Mouse (Mus musculus) limb, embryonic 14.5 days (tissue): Measurements from ENCODE around the gene Fjx1. TPM values are rescaled to one million over a fixed set of nuclear protein-coding genes. Genes with fewer than 3 reads are reported as not detected.

Experiments
- ATAC-seq: fragments of 200-750 bp; cut with Nextera tagmentation; 2 replicates; pipeline ENCODE4 v1.8.0; 2017; ENCODE audit warnings: low read depth, moderate number of reproducible peaks, moderate TSS enrichment; ENCODE audit not compliant: low FRiP score
- DNase-seq: peaks from one replicate; pipeline ENCODE4 v3.0.0-alpha.2; 2015; ENCODE audit warnings: low spot score
- H3K27ac ChIP-seq: fragments of 300-500 bp; sonication (generic); replicated peaks from 2 replicates; pipeline ENCODE4 v1.5.1; 2014; ENCODE audit warnings: low read depth, mild to moderate bottlenecking, low read length, moderate library complexity, mixed read lengths
- H3K27me3 ChIP-seq: fragments of 300-500 bp; sonication (generic); 2 replicates; pipeline ENCODE4 v1.6.1; 2014; ENCODE audit warnings: low read length, mixed read lengths; ENCODE audit not compliant: control insufficient read depth, insufficient read depth
- H3K36me3 ChIP-seq: fragments of 300-500 bp; sonication (generic); 2 replicates; pipeline ENCODE4 v1.6.1; 2014; ENCODE audit warnings: mild to moderate bottlenecking, low read length, moderate library complexity, mixed read lengths; ENCODE audit not compliant: control insufficient read depth, insufficient read depth
- H3K4me1 ChIP-seq: fragments of 300-500 bp; sonication (generic); 2 replicates; pipeline ENCODE4 v1.6.1; 2014; ENCODE audit warnings: antibody characterized with exemption, low read length, mixed read lengths; ENCODE audit not compliant: control insufficient read depth, insufficient read depth
- H3K4me2 ChIP-seq: fragments of 300-500 bp; sonication (generic); replicated peaks from 2 replicates; pipeline ENCODE4 v1.6.1; 2014; ENCODE audit warnings: low read depth, mild to moderate bottlenecking, low read length, moderate library complexity; ENCODE audit not compliant: severe bottlenecking
- H3K4me3 ChIP-seq: fragments of 300-500 bp; sonication (generic); replicated peaks from 2 replicates; pipeline ENCODE4 v1.5.1; 2014; ENCODE audit warnings: low read length
- H3K9ac ChIP-seq: fragments of 300-500 bp; sonication (generic); 2 replicates; pipeline ENCODE4 v1.6.1; 2014; ENCODE audit warnings: mild to moderate bottlenecking, low read depth, low read length, moderate library complexity; ENCODE audit not compliant: severe bottlenecking
- H3K9me3 ChIP-seq: fragments of 300-500 bp; sonication (generic); 2 replicates; pipeline ENCODE4 v1.6.1; 2016; ENCODE audit warnings: low read length; ENCODE audit not compliant: control insufficient read depth
- POLR2A ChIP-seq: fragments of 200-500 bp; IDR thresholded peaks from 2 replicates; pipeline ENCODE4 v1.8.0; 2012; ENCODE audit warnings: inconsistent platforms, mild to moderate bottlenecking, moderate library complexity, borderline replicate concordance; ENCODE audit not compliant: insufficient read depth, insufficient read length; ENCODE audit errors: extremely low read depth
- WGBS: fragments of 180-500 bp; shearing (Covaris S2); extraction: QIAGEN DNeasy Blood & Tissue Kit; methylation state at CpG from one replicate; pipeline ENCODE4 v1.1.7; 2014; 5-methylcytosine and 5-hydroxymethylcytosine counted together
- polyA plus RNA-seq, 2 experiments: library from polyadenylated mRNA; depleted of rRNA in 1 of 2; stranded (reverse) in 1 of 2; unstranded in 1 of 2; fragments of >200 nt; fragmentation: Nextera tagmentation in 1 of 2; extraction: Ambion mirVana in 1 of 2; gene quantifications; 2 replicates each; pipeline versions ENCODE4 v1.2.1 to v1.2.3; 2012 to 2014

Fjx1 gene
- polyA plus RNA-seq, 2 experiments, result 25.5 to 38.8 TPM

- no peak within 1 kb of the TSS for H3K4me3 ChIP-seq
- H3K27ac ChIP-seq, result no peak within 1 kb of the TSS
- H3K9me3 ChIP-seq, result no peaks in the 10 kb centered on the region
- no peak within 1 kb of the TSS for H3K4me2 ChIP-seq
- 34% methylated on average over 14 of the region's 14 CpGs for WGBS
- peaks cover 10% of the 10 kb centered on the region; the same call in 1 of the 2 replicates for H3K4me1 ChIP-seq
- no peaks in the 10 kb centered on the region for H3K27me3 ChIP-seq
- no peak within 1 kb of the TSS for H3K9ac ChIP-seq
- H3K36me3 ChIP-seq, result no peaks in the 10 kb centered on the region
- ATAC-seq (no peak), DNase-seq (peak; percentile 46)
- TF ChIP-seq POLR2A, result no peak
Observed at GRCm38 (mm10) chr2:102407363-102408184, 44.7 kb downstream of the Fjx1 start, which contains the start of gene Trim44. Trim44 (minus strand) TSS chr2:102407828.

GRCm38 (mm10) chr2:102406324-102407304 is 45.7 kb downstream of the Fjx1 start:
- no peak for ATAC-seq
- Histone ChIP-seq H3K4me3 (no peak overlapping the region), H3K4me1 (peaks cover 10% of the 10 kb centered on the region; the same call in 1 of the 2 replicates), H3K27me3 (no peaks in the 10 kb centered on the region), H3K9me3 (no peaks in the 10 kb centered on the region), H3K9ac (no peak overlapping the region), H3K27ac (no peak overlapping the region), H3K36me3 (no peaks in the 10 kb centered on the region), H3K4me2 (no peak overlapping the region)
- no peak for DNase-seq
- no peak for TF ChIP-seq POLR2A
- 67% methylated on average over 4 of the region's 4 CpGs for WGBS

GRCm38 (mm10) chr2:102403982-102404381 is 48.3 kb downstream of the Fjx1 start:
- 83% methylated on average over 5 of the region's 5 CpGs for WGBS

GRCm38 (mm10) chr2:102403306-102403705 is 49.0 kb downstream of the Fjx1 start:
- Histone ChIP-seq H3K36me3 (no peaks in the 10 kb centered on the region), H3K27ac (no peak overlapping the region), H3K4me3 (no peak overlapping the region), H3K27me3 (no peaks in the 10 kb centered on the region), H3K9me3 (no peaks in the 10 kb centered on the region), H3K4me1 (peaks cover 25% of the 10 kb centered on the region), H3K9ac (no peak overlapping the region), H3K4me2 (no peak overlapping the region)
- TF ChIP-seq POLR2A, result no peak
- DNase-seq (no peak), ATAC-seq (no peak)
- 88% methylated on average over 4 of the region's 4 CpGs for WGBS

More at GRCm38 (mm10) chr2:102403982-102404381, 48.3 kb downstream of the Fjx1 start:
- Histone ChIP-seq H3K27me3 (no peaks in the 10 kb centered on the region), H3K36me3 (no peaks in the 10 kb centered on the region), H3K9ac (no peak overlapping the region), H3K9me3 (no peaks in the 10 kb centered on the region), H3K27ac (no peak overlapping the region), H3K4me2 (no peak overlapping the region), H3K4me1 (peaks cover 22% of the 10 kb centered on the region), H3K4me3 (no peak overlapping the region)
- no peak for TF ChIP-seq POLR2A
- DNase-seq (no peak), ATAC-seq (no peak)

- WGBS, result 21% methylated on average over 6 of the region's 6 CpGs
Observed at GRCm38 (mm10) chr2:102401352-102401692, 51.0 kb downstream of the Fjx1 start.

More at GRCm38 (mm10) chr2:102401352-102401692, 51.0 kb downstream of the Fjx1 start:
- ATAC-seq (peak; percentile 48; the same call in 1 of the 2 replicates), DNase-seq (no peak)
- Histone ChIP-seq H3K4me3 (peak overlapping the region; percentile 68), H3K9ac (peak overlapping the region; percentile 95), H3K36me3 (no peaks in the 10 kb centered on the region), H3K4me2 (peak overlapping the region; percentile 83), H3K9me3 (no peaks in the 10 kb centered on the region), H3K4me1 (peaks cover 15% of the 10 kb centered on the region), H3K27ac (peak overlapping the region; percentile 98), H3K27me3 (no peaks in the 10 kb centered on the region)
- no peak for TF ChIP-seq POLR2A
